Mouse (Mus musculus) adrenal gland, postnatal 0 days (tissue): ENCODE results near the gene Adam25. TPM values are rescaled to one million over a fixed set of nuclear protein-coding genes. Genes with fewer than 3 reads are reported as not detected.

ENCODE experiments used
- polyA plus RNA-seq: library from polyadenylated mRNA; unstranded; fragments of >200 nt; fragmentation: Nextera tagmentation; extraction: Ambion mirVana; gene quantifications from 2 replicates; pipeline ENCODE4 v1.2.1, GENCODE M21; 2015

Gene Adam25
- not detected in 2 replicates for polyA plus RNA-seq

DNA sequence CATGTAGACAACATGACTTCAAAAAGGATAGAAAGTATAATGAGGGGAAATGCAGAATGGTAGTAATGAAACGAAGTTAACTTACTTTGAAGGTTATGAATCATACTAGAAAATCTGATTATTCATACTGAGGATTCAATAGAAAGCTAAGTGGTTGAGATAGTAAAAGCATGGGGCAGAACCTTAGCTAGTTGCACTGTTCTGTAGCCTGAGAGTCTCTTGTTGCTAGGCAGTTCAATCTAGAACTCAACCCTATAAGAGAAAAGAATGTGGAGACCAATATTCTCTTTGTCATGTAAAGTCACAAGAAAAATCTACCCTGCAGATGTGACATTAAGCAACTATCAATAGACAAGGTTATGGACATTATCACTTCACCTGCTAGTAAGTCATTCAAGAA lies at the start of gene Adam25:
TSS of gene Adam25 (plus strand) at position 301 of the 400 bp plus-strand sequence.

DNA sequence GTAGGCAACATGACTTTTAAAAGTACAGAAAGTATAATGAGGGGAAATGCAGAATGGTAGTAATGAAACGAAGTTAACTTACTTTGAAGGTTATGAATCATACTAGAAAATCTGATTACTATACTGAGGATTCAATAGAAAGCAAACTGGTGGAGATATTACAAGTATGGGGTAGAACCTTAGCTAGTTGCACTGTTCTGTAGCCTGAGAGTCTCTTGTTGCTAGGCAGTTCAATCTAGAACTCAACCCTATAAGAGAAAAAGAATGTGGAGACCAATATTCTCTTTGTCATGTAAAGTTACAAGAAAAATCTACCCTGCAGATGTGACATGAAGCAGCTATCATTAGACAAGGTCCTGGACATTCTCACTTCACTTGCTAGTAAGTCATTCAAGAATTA lies 41.0 kb downstream of the Adam25 start, which contains the start of gene Adam20:
TSS of gene Adam20 (plus strand) at position 301 of the 400 bp plus-strand sequence.

Other genes starting within 250 kb of the Adam25 start
- gene Adam24, start 77.1 kb upstream of the Adam25 start, polyA plus RNA-seq, result not detected in 2 replicates
- gene Adam20, start 41.1 kb downstream of the Adam25 start, polyA plus RNA-seq, result not detected in 2 replicates
- not detected in 2 replicates for gene Adam39, start 70.8 kb downstream of the Adam25 start, polyA plus RNA-seq